Mouse (Mus musculus): Measurements from ENCODE around the gene Leap2.

GRCm38 (mm10) chr11:53460192-53460591, 37.2 kb upstream of the Leap2 start:
- TF ChIP-seq CTCF (IDR thresholded peaks at IDR 0.05; ENCODE audit: insufficient read depth, low read depth, low read length): no peak
- no peak for TF ChIP-seq POLR2A (IDR thresholded peaks at IDR 0.05; ENCODE audit: insufficient read depth, low read depth, low read length)
